Mouse (Mus musculus): ENCODE measurements around the gene Taf5l.
"Not testable (repeated sequence)": the region's sequence is repeated elsewhere in the genome, so short reads cannot be mapped to it uniquely, and the experiment has no call there.

DNA sequence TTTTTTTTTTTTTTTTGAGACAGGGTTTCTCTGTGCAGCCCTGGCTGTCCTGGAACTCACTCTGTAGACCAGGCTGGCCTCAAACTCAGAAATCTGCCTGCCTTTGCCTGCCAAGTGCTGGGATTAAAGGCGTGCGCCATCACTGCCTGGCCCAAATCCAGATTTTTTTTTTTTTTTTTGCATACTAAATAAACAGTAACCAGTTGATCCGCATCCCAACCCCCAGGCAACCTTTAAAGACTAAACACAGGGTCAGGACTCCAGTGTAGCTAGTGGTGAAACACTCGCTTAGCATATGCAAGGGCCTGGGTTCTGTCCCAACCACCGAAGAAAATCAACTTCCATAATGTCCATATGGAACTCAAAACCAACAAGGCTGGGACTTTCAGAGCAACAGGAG, 60.6 kb downstream of the Taf5l start:
- not testable (repeated sequence) for TF ChIP-seq CTCF (IDR thresholded peaks at IDR 0.05; ENCODE audit: control insufficient read depth, insufficient read depth, insufficient replicate concordance, low read depth, low read length); POLR2A (IDR thresholded peaks at IDR 0.05; ENCODE audit: control insufficient read depth, low read depth, low read length)

Data from testis, adult 2 months (tissue).